Mouse (Mus musculus) liver, postnatal 0 days (tissue): Measurements from ENCODE around the gene Zfp239.

Experiments
- CTCF ChIP-seq: sonication (generic); IDR thresholded peaks from 2 replicates; pipeline ENCODE4 v1.5.1; 2016; ENCODE audit warnings: antibody characterized with exemption, low read depth
- EP300 ChIP-seq: IDR thresholded peaks from 2 replicates; pipeline ENCODE4 v1.6.1; 2016; ENCODE audit warnings: antibody characterized with exemption, low read depth, mild to moderate bottlenecking

DNA sequence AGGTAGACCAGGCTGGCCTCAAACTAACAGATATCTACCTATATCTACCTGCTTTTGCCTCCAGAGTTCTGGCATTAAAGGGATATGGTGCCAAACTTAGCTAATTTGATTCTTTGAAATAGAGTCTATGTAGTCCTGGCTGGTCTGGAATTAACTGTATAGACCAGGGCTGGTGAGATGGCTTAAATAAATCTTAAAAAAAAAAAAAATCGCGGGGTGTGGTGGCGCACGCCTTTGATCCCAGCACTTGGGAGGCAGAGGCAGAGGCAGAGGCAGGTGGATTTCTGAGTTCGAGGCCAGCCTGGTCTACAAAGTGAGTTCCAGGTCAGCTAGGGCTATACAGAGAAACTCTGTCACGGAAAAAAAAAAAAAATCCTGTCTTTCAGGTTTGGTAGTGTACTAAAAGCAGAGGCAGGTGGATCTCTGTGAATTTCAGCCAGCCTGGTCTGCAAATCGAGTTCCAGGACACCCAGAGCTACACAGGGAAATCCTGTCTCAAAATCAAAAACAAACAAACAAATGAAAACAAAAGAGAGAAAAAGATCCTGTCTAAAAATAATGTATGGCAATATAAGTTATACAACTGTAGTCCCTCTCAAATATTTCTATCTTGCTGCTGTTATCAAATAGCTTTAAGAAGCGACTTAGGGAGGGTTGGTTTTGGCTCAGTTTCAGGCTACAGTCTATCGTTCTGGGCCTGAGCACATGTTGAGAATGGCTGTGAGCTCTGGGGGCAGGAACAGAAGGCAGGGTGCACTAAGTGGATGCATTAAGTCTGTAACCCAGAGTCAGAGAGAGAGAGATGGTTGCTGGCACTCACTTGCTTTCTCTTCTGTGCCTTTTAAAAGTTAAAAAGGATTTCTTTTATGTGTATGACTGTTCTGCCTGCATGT lies 39.9 kb downstream of the Zfp239 start:
- TF ChIP-seq EP300 (no peak), CTCF (no peak)
